ENCODE assay signal across 11 mouse cellular contexts in the genomic region with DNA sequence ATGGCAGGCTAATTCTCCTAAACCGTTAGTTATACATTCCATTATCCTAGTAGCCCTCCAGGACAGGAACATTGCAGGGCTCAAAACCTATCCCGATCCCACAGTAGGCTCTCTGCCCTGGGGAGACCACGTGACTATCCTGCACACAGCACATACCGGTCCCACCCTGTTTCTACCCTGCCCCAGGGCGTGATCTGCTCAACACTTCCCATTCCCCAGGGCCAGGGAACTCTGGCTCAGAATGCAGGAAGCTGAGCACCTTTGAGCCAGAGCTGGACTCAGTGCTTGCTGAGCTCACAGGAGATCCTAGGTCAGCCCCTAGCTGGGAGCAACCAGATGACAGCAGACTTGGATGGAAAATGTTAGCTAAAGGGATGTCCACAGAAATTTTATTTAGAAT. TPM values are rescaled to one million over a fixed set of nuclear protein-coding genes. Genes with fewer than 3 reads are reported as not detected.
DNase-seq lines count a peak whose midpoint lies in the region; ATAC-seq and TF ChIP-seq lines count a peak whose summit lies in the region.
"Had no signal": no experiment of that assay in that cellular context is flagged by ENCODE, and none has a peak within 500 bp of the region (broad histone marks: within the 10 kb centered on the region; RNA-seq: fewer than 3 reads in every experiment).

No protein-coding gene starts in this region.

- H3K9me3 ChIP-seq in neural tube, embryonic 15.5 days (replicated peaks): no peaks in the 10 kb centered on the region
- H3K9me3 ChIP-seq: heart, embryonic 15.5 days; midbrain, embryonic 12.5 days had no signal

- DNase-seq in adrenal gland, postnatal 14 days: peak; percentile 50
- DNase-seq in adrenal gland, postnatal 4 days (ENCODE audit: low spot score in 2 of 2): no peak
- peak; percentile 5 for DNase-seq in ovary, adult 18-20 months (ENCODE audit: low spot score)
- DNase-seq in ovary, postnatal 14 days (ENCODE audit: low spot score): no peak
- peak; percentile 66 for DNase-seq in heart, adult 8-10 months (ENCODE audit: low spot score)
- DNase-seq in c-Kit-positive CD71-positive TER-119-positive erythroid progenitor cells, embryonic 14.5 days (ENCODE audit: low spot score): no peak

- H3K27ac ChIP-seq in small intestine, adult 2 months (ENCODE audit: insufficient read depth, low read depth, low read length): peak overlapping the region; percentile 73; the same call in 1 of the 2 replicates
- no peak overlapping the region for H3K27ac ChIP-seq in neural tube, embryonic 15.5 days (replicated peaks)
- H3K27ac ChIP-seq: heart, embryonic 15.5 days; midbrain, embryonic 12.5 days had no signal

- 16% methylated on average over 5 of the region's 5 CpGs for WGBS in small intestine, adult 2 months
- WGBS in neural tube, embryonic 15.5 days: 50% methylated on average over 5 of the region's 5 CpGs

- no peak for ATAC-seq in neural tube, embryonic 15.5 days (ENCODE audit: low FRiP score)

- peak; percentile 33; the same call in 1 of the 2 replicates for TF ChIP-seq CTCF in small intestine, adult 2 months (IDR thresholded peaks at IDR 0.05; ENCODE audit: extremely low read depth, insufficient read length, insufficient replicate concordance, low read depth, low read length)

- peaks cover 22% of the 10 kb centered on the region for H3K4me1 ChIP-seq in small intestine, adult 2 months (ENCODE audit: control insufficient read depth, insufficient read depth, insufficient read length, low read length)
- H3K4me1 ChIP-seq in neural tube, embryonic 15.5 days: peaks cover 8% of the 10 kb centered on the region

- H3K27me3 ChIP-seq in small intestine, adult 2 months (ENCODE audit: control insufficient read depth, insufficient read depth, low read length): no peaks in the 10 kb centered on the region
- no peaks in the 10 kb centered on the region for H3K27me3 ChIP-seq in neural tube, embryonic 15.5 days (replicated peaks)
- H3K27me3 ChIP-seq: heart, embryonic 15.5 days; midbrain, embryonic 12.5 days had no signal

- H3K4me2 ChIP-seq in neural tube, embryonic 15.5 days: no peak overlapping the region
- H3K4me2 ChIP-seq: heart, embryonic 15.5 days; midbrain, embryonic 12.5 days had no signal

- H3K36me3 ChIP-seq in small intestine, adult 2 months (ENCODE audit: control insufficient read depth, insufficient read depth, low read length): no peaks in the 10 kb centered on the region
- no peaks in the 10 kb centered on the region for H3K36me3 ChIP-seq in neural tube, embryonic 15.5 days
- H3K36me3 ChIP-seq: heart, embryonic 15.5 days; midbrain, embryonic 12.5 days had no signal

- no peak overlapping the region for H3K9ac ChIP-seq in neural tube, embryonic 15.5 days (replicated peaks)
- H3K9ac ChIP-seq: heart, embryonic 15.5 days had no signal

- H3K4me3 ChIP-seq in small intestine, adult 2 months (ENCODE audit: low read depth, low read length): no peak overlapping the region
- no peak overlapping the region for H3K4me3 ChIP-seq in neural tube, embryonic 15.5 days (replicated peaks)
- H3K4me3 ChIP-seq: heart, embryonic 15.5 days; midbrain, embryonic 12.5 days had no signal

- TF ChIP-seq POLR2A in small intestine, adult 2 months (IDR thresholded peaks at IDR 0.05; ENCODE audit: low read depth, low read length): no peak

RNA-seq across cellular contexts. Expression of gene Cct8l1, which starts 10.2 kb away (rescaled TPM):
- not detected in 2 replicates for total RNA-seq in adrenal gland, postnatal 14 days (2021)
- total RNA-seq in adrenal gland, postnatal 4 days (2021): not detected
- total RNA-seq in heart, adult 8-10 months (2022): under 1 TPM in 1 of 4 experiments, not detected in 3; 0.12 TPM
- polyA plus RNA-seq in small intestine, adult 2 months (2012; rRNA removed): not detected in 2 replicates
- 0.11 and 0.22 TPM in 2 replicates for polyA plus RNA-seq in neural tube, embryonic 15.5 days (2015; fragmentation: Nextera tagmentation; extraction: Ambion mirVana)
- total RNA-seq: liver, adult 2 months had no signal
- polyA plus RNA-seq: heart, embryonic 15.5 days; liver, adult 2 months; midbrain, embryonic 12.5 days had no signal

RNA-seq across cellular contexts. Expression of gene Kmt2c, which starts 27.5 kb away (rescaled TPM):
- 54.3 and 55.9 TPM in 2 replicates for total RNA-seq in adrenal gland, postnatal 14 days (2021)
- total RNA-seq in adrenal gland, postnatal 4 days (2021): 10 to 100 TPM; 57.3 to 64.1 TPM
- total RNA-seq in heart, adult 8-10 months (2022): 10 to 100 TPM; 40.1 to 47.0 (median 44.4) TPM
- polyA plus RNA-seq in small intestine, adult 2 months (2012; rRNA removed): 5.1 and 9.3 TPM in 2 replicates
- 13.9 and 14.0 TPM in 2 replicates for polyA plus RNA-seq in neural tube, embryonic 15.5 days (2015; fragmentation: Nextera tagmentation; extraction: Ambion mirVana)

Comparison
In these comparisons a context has a peak if more than half of its experiments do, and no peak if none do; other contexts are left out.
1. DNase-seq: peak in adrenal gland, postnatal 14 days (single experiment), ovary, adult 18-20 months (single experiment) and heart, adult 8-10 months (single experiment); none in adrenal gland, postnatal 4 days (0 of 2), ovary, postnatal 14 days (single experiment) and c-Kit-positive CD71-positive TER-119-positive erythroid progenitor cells, embryonic 14.5 days (single experiment).